Mouse (Mus musculus) midbrain, embryonic 15.5 days (tissue): ENCODE measurements around the gene Nadsyn1. TPM values are rescaled to one million over a fixed set of nuclear protein-coding genes. Genes with fewer than 3 reads are reported as not detected.

Source experiments
- ATAC-seq: fragments of 200-750 bp; cut with Nextera tagmentation; replicated peaks from 2 replicates; pipeline ENCODE4 v1.8.0; 2017; ENCODE audit warnings: moderate TSS enrichment
- H3K27ac ChIP-seq: fragments of 300-500 bp; sonication (generic); 2 replicates; pipeline ENCODE4 v1.5.1; 2015; ENCODE audit warnings: mild to moderate bottlenecking, inconsistent platforms
- H3K27me3 ChIP-seq: fragments of 300-500 bp; sonication (generic); replicated peaks from 2 replicates; pipeline ENCODE4 v1.6.1; 2015; ENCODE audit warnings: inconsistent platforms
- H3K36me3 ChIP-seq: fragments of 300-500 bp; sonication (generic); replicated peaks from 2 replicates; pipeline ENCODE4 v1.6.1; 2015; ENCODE audit warnings: inconsistent platforms
- H3K4me1 ChIP-seq: fragments of 300-500 bp; sonication (generic); 2 replicates; pipeline ENCODE4 v1.6.1; 2015; ENCODE audit warnings: inconsistent platforms
- H3K4me2 ChIP-seq: fragments of 300-500 bp; sonication (generic); 2 replicates; pipeline ENCODE4 v1.6.1; 2015; ENCODE audit warnings: inconsistent platforms, mild to moderate bottlenecking, moderate library complexity
- H3K4me3 ChIP-seq: fragments of 300-500 bp; sonication (generic); 2 replicates; pipeline ENCODE4 v1.5.1; 2015; ENCODE audit warnings: mild to moderate bottlenecking, inconsistent platforms
- H3K9ac ChIP-seq: fragments of 300-500 bp; sonication (generic); 2 replicates; pipeline ENCODE4 v1.6.1; 2015; ENCODE audit warnings: mild to moderate bottlenecking, inconsistent platforms
- H3K9me3 ChIP-seq: fragments of 300-500 bp; sonication (generic); 2 replicates; pipeline ENCODE4 v1.6.1; 2016; ENCODE audit warnings: inconsistent platforms
- WGBS: fragments of 180-500 bp; shearing (Covaris S2); methylation state at CpG from one replicate; pipeline ENCODE4 v1.1.7; 2015; ENCODE audit warnings: mixed read lengths; 5-methylcytosine and 5-hydroxymethylcytosine counted together
- polyA plus RNA-seq: library from polyadenylated mRNA; unstranded; fragments of >200 nt; fragmentation: Nextera tagmentation; extraction: Ambion mirVana; gene quantifications from 2 replicates; pipeline ENCODE4 v1.2.1, GENCODE M21; 2015

Gene Nadsyn1
- polyA plus RNA-seq = 6.2 and 7.1 TPM in 2 replicates

- Histone ChIP-seq H3K9ac (peak within 1 kb of the TSS; percentile 58), H3K4me2 (peak within 1 kb of the TSS; percentile 68), H3K36me3 (no peaks in the 10 kb centered on the region), H3K4me3 (peak within 1 kb of the TSS; percentile 55), H3K27me3 (no peaks in the 10 kb centered on the region), H3K4me1 (peaks cover 14% of the 10 kb centered on the region), H3K9me3 (no peaks in the 10 kb centered on the region), H3K27ac (peak within 1 kb of the TSS; percentile 82)
- WGBS = under 1% methylated on average over 40 of the region's 40 CpGs
- ATAC-seq = peak; percentile 96
Observed at GRCm38 (mm10) chr7:143822375-143823265, at the start of gene Nadsyn1, which contains the start of gene Dhcr7. Gene Nadsyn1 (minus strand): TSS chr7:143822849. Gene Dhcr7 (plus strand): TSS chr7:143823145.

- no peak overlapping the region for H3K4me2 ChIP-seq
- ATAC-seq = no peak
- no peaks in the 10 kb centered on the region for H3K36me3 ChIP-seq
- H3K4me1 ChIP-seq = no peaks in the 10 kb centered on the region
- H3K9ac ChIP-seq = no peak overlapping the region
- 87% methylated on average over 4 of the region's 4 CpGs for WGBS
- no peak overlapping the region for H3K4me3 ChIP-seq
- H3K27me3 ChIP-seq = no peaks in the 10 kb centered on the region
- no peak overlapping the region for H3K27ac ChIP-seq
- no peaks in the 10 kb centered on the region for H3K9me3 ChIP-seq
Observed at GRCm38 (mm10) chr7:143868874-143869273, 46.2 kb upstream of the Nadsyn1 start.

GRCm38 (mm10) chr7:143866538-143866937 lies 43.9 kb upstream of the Nadsyn1 start, which contains the start of gene Gm498:
Gene Gm498 (plus strand): TSS chr7:143866838.
- no peak within 1 kb of the TSS for H3K4me2 ChIP-seq
- WGBS = 85% methylated on average over 2 of the region's 2 CpGs
- H3K9me3 ChIP-seq = no peaks in the 10 kb centered on the region
- H3K36me3 ChIP-seq = no peaks in the 10 kb centered on the region
- no peak within 1 kb of the TSS for H3K9ac ChIP-seq
- ATAC-seq = no peak
- H3K4me3 ChIP-seq = no peak within 1 kb of the TSS
- H3K4me1 ChIP-seq = no peaks in the 10 kb centered on the region
- no peak within 1 kb of the TSS for H3K27ac ChIP-seq
- no peaks in the 10 kb centered on the region for H3K27me3 ChIP-seq

- no peak overlapping the region for H3K9ac ChIP-seq
- no peak for ATAC-seq
- H3K27me3 ChIP-seq = no peaks in the 10 kb centered on the region
- no peaks in the 10 kb centered on the region for H3K9me3 ChIP-seq
- peaks cover 37% of the 10 kb centered on the region for H3K36me3 ChIP-seq
- no peak overlapping the region for H3K4me2 ChIP-seq
- no peak overlapping the region for H3K4me3 ChIP-seq
- H3K4me1 ChIP-seq = no peaks in the 10 kb centered on the region
- 93% methylated on average over 8 of the region's 8 CpGs for WGBS
- H3K27ac ChIP-seq = no peak overlapping the region
Observed at GRCm38 (mm10) chr7:143848768-143849482, 26.3 kb upstream of the Nadsyn1 start.

- H3K4me3 ChIP-seq = no peak overlapping the region
- H3K27me3 ChIP-seq = no peaks in the 10 kb centered on the region
- H3K36me3 ChIP-seq = peaks cover 43% of the 10 kb centered on the region
- H3K4me2 ChIP-seq = no peak overlapping the region
- WGBS = 79% methylated on average over 5 of the region's 5 CpGs
- no peaks in the 10 kb centered on the region for H3K9me3 ChIP-seq
- H3K27ac ChIP-seq = no peak overlapping the region
- H3K4me1 ChIP-seq = no peaks in the 10 kb centered on the region
- H3K9ac ChIP-seq = no peak overlapping the region
- ATAC-seq = no peak
Observed at GRCm38 (mm10) chr7:143848127-143848767, 25.6 kb upstream of the Nadsyn1 start.

GRCm38 (mm10) chr7:143841301-143841700 lies 18.7 kb upstream of the Nadsyn1 start:
- Histone ChIP-seq H3K27me3 (no peaks in the 10 kb centered on the region), H3K4me2 (no peak overlapping the region), H3K9ac (no peak overlapping the region), H3K27ac (no peak overlapping the region), H3K36me3 (peaks cover 65% of the 10 kb centered on the region), H3K4me1 (peaks cover under 1% of the 10 kb centered on the region; the same call in 1 of the 2 replicates), H3K9me3 (no peaks in the 10 kb centered on the region), H3K4me3 (no peak overlapping the region)
- WGBS = 96% methylated on average over 8 of the region's 8 CpGs
- ATAC-seq = no peak

GRCm38 (mm10) chr7:143840121-143840520 lies 17.5 kb upstream of the Nadsyn1 start:
- Histone ChIP-seq H3K9ac (no peak overlapping the region), H3K4me2 (no peak overlapping the region), H3K27me3 (no peaks in the 10 kb centered on the region), H3K4me1 (peaks cover 12% of the 10 kb centered on the region), H3K36me3 (peaks cover 55% of the 10 kb centered on the region), H3K4me3 (no peak overlapping the region), H3K27ac (no peak overlapping the region), H3K9me3 (no peaks in the 10 kb centered on the region)
- ATAC-seq = no peak
- 92% methylated on average over 5 of the region's 5 CpGs for WGBS

GRCm38 (mm10) chr7:143837705-143838358 lies 15.2 kb upstream of the Nadsyn1 start:
- Histone ChIP-seq H3K4me2 (no peak overlapping the region), H3K36me3 (peaks cover 38% of the 10 kb centered on the region), H3K4me1 (peaks cover 35% of the 10 kb centered on the region), H3K27me3 (no peaks in the 10 kb centered on the region), H3K9ac (no peak overlapping the region), H3K4me3 (no peak overlapping the region), H3K27ac (no peak overlapping the region), H3K9me3 (no peaks in the 10 kb centered on the region)
- ATAC-seq = no peak
- 94% methylated on average over 3 of the region's 3 CpGs for WGBS

GRCm38 (mm10) chr7:143834972-143835371 lies 12.3 kb upstream of the Nadsyn1 start:
- Histone ChIP-seq H3K27ac (no peak overlapping the region), H3K27me3 (no peaks in the 10 kb centered on the region), H3K36me3 (peaks cover 13% of the 10 kb centered on the region; the same call in 1 of the 2 replicates), H3K4me1 (peaks cover 59% of the 10 kb centered on the region), H3K9ac (no peak overlapping the region), H3K9me3 (no peaks in the 10 kb centered on the region), H3K4me3 (no peak overlapping the region), H3K4me2 (no peak overlapping the region)
- WGBS = 70% methylated on average over 3 of the region's 3 CpGs
- ATAC-seq = no peak

- ATAC-seq = no peak
- Histone ChIP-seq H3K27ac (no peak overlapping the region), H3K27me3 (no peaks in the 10 kb centered on the region), H3K36me3 (peaks cover 11% of the 10 kb centered on the region; the same call in 1 of the 2 replicates), H3K9me3 (no peaks in the 10 kb centered on the region), H3K4me3 (no peak overlapping the region), H3K4me2 (no peak overlapping the region), H3K4me1 (peaks cover 60% of the 10 kb centered on the region), H3K9ac (no peak overlapping the region)
- 91% methylated on average over 2 of the region's 2 CpGs for WGBS
Observed at GRCm38 (mm10) chr7:143834316-143834715, 11.7 kb upstream of the Nadsyn1 start.

- no peak for ATAC-seq
- peaks cover 10% of the 10 kb centered on the region; the same call in 1 of the 2 replicates for H3K36me3 ChIP-seq
- no peak overlapping the region for H3K9ac ChIP-seq
- 87% methylated on average over 6 of the region's 6 CpGs for WGBS
- peak overlapping the region; percentile 12; the same call in 1 of the 2 replicates for H3K4me2 ChIP-seq
- H3K4me3 ChIP-seq = no peak overlapping the region
- no peak overlapping the region for H3K27ac ChIP-seq
- H3K9me3 ChIP-seq = no peaks in the 10 kb centered on the region
- peaks cover 63% of the 10 kb centered on the region for H3K4me1 ChIP-seq
- H3K27me3 ChIP-seq = no peaks in the 10 kb centered on the region
Observed at GRCm38 (mm10) chr7:143833581-143834190, 11.0 kb upstream of the Nadsyn1 start.
